Mouse (Mus musculus): ENCODE measurements around the gene Rps3. TPM values are rescaled to one million over a fixed set of nuclear protein-coding genes. Genes with fewer than 3 reads are reported as not detected.

The Rps3 gene
- 472 TPM in 2 replicates for polyA plus RNA-seq (2015; fragmentation: Nextera tagmentation; extraction: Ambion mirVana)

- WGBS (ENCODE audit: insufficient replicate concordance) = under 1% methylated on average over 45 of the region's 45 CpGs
- DNase-seq = peak; percentile 93
- Histone ChIP-seq H3K27ac (ENCODE audit: low read depth) (peak within 1 kb of the TSS; percentile 82), H3K9ac (replicated peaks) (peak within 1 kb of the TSS; percentile 84), H3K36me3 (replicated peaks; ENCODE audit: insufficient read depth, low read length) (peaks cover 39% of the 10 kb centered on the region), H3K9me3 (ENCODE audit: low read length) (no peaks in the 10 kb centered on the region), H3K4me2 (ENCODE audit: low read depth, low read length) (peak within 1 kb of the TSS; percentile 89), H3K27me3 (ENCODE audit: insufficient read depth, low read length) (no peaks in the 10 kb centered on the region), H3K4me1 (ENCODE audit: insufficient read depth) (peaks cover 30% of the 10 kb centered on the region), H3K4me3 (ENCODE audit: low read depth, low read length) (peak within 1 kb of the TSS; percentile 80)
- peak; percentile 98 for ATAC-seq
- TF ChIP-seq EP300 (IDR thresholded peaks at IDR 0.05; ENCODE audit: low read depth) (peak; percentile 72), CTCF (IDR thresholded peaks at IDR 0.05; ENCODE audit: low read depth) (no peak)
These were observed at the start of gene Rps3 for GRCm38 (mm10) chr7:99483271-99483923. Rps3 (minus strand) TSS chr7:99483738.

GRCm38 (mm10) chr7:99532526-99532925 lies 49.0 kb upstream of the Rps3 start:
- Histone ChIP-seq H3K36me3 (replicated peaks; ENCODE audit: insufficient read depth, low read length) (no peaks in the 10 kb centered on the region), H3K9me3 (ENCODE audit: low read length) (no peaks in the 10 kb centered on the region), H3K4me1 (ENCODE audit: insufficient read depth) (peaks cover 57% of the 10 kb centered on the region), H3K9ac (replicated peaks) (no peak overlapping the region; the same call in 1 of the 2 replicates), H3K4me3 (ENCODE audit: low read depth, low read length) (no peak overlapping the region), H3K4me2 (ENCODE audit: low read depth, low read length) (peak overlapping the region; percentile 27; the same call in 1 of the 2 replicates), H3K27ac (ENCODE audit: low read depth) (peak overlapping the region; percentile 66), H3K27me3 (ENCODE audit: insufficient read depth, low read length) (no peaks in the 10 kb centered on the region)
- DNase-seq (no peak), ATAC-seq (no peak)
- WGBS (ENCODE audit: insufficient replicate concordance) = 53% methylated on average over 4 of the region's 4 CpGs
- TF ChIP-seq EP300 (IDR thresholded peaks at IDR 0.05; ENCODE audit: low read depth) = no peak
- TF ChIP-seq CTCF (IDR thresholded peaks at IDR 0.05; ENCODE audit: low read depth) = no peak

- DNase-seq (no peak), ATAC-seq (no peak)
- TF ChIP-seq CTCF (IDR thresholded peaks at IDR 0.05; ENCODE audit: low read depth) (no peak), EP300 (IDR thresholded peaks at IDR 0.05; ENCODE audit: low read depth) (no peak)
- no peak overlapping the region; the same call in 1 of the 2 replicates for H3K9ac ChIP-seq (replicated peaks)
- WGBS (ENCODE audit: insufficient replicate concordance) = 47% methylated on average over 3 of the region's 3 CpGs
- H3K27ac ChIP-seq (ENCODE audit: low read depth) = peak overlapping the region; percentile 66
- H3K9me3 ChIP-seq (ENCODE audit: low read length) = no peaks in the 10 kb centered on the region
- peaks cover 47% of the 10 kb centered on the region for H3K4me1 ChIP-seq (ENCODE audit: insufficient read depth)
- no peaks in the 10 kb centered on the region for H3K36me3 ChIP-seq (replicated peaks; ENCODE audit: insufficient read depth, low read length)
- H3K27me3 ChIP-seq (ENCODE audit: insufficient read depth, low read length) = no peaks in the 10 kb centered on the region
- peak overlapping the region; percentile 11 for H3K4me2 ChIP-seq (ENCODE audit: low read depth, low read length)
- no peak overlapping the region for H3K4me3 ChIP-seq (ENCODE audit: low read depth, low read length)
These were observed 48.0 kb upstream of the Rps3 start for GRCm38 (mm10) chr7:99531408-99531970.

GRCm38 (mm10) chr7:99529410-99529809 lies 45.9 kb upstream of the Rps3 start:
- no peak for DNase-seq
- Histone ChIP-seq H3K36me3 (replicated peaks; ENCODE audit: insufficient read depth, low read length) (no peaks in the 10 kb centered on the region), H3K4me1 (ENCODE audit: insufficient read depth) (peaks cover 34% of the 10 kb centered on the region), H3K9ac (replicated peaks) (no peak overlapping the region), H3K4me2 (ENCODE audit: low read depth, low read length) (no peak overlapping the region), H3K4me3 (ENCODE audit: low read depth, low read length) (no peak overlapping the region), H3K9me3 (ENCODE audit: low read length) (no peaks in the 10 kb centered on the region), H3K27me3 (ENCODE audit: insufficient read depth, low read length) (no peaks in the 10 kb centered on the region), H3K27ac (ENCODE audit: low read depth) (no peak overlapping the region)
- ATAC-seq = no peak
- no peak for TF ChIP-seq EP300 (IDR thresholded peaks at IDR 0.05; ENCODE audit: low read depth)
- WGBS (ENCODE audit: insufficient replicate concordance) = 63% methylated on average over 5 of the region's 5 CpGs

- no peak overlapping the region for H3K9ac ChIP-seq (replicated peaks)
- peaks cover 26% of the 10 kb centered on the region for H3K4me1 ChIP-seq (ENCODE audit: insufficient read depth)
These were observed 45.0 kb upstream of the Rps3 start for GRCm38 (mm10) chr7:99528547-99528946.

GRCm38 (mm10) chr7:99523837-99524236 lies 40.3 kb upstream of the Rps3 start:
- WGBS (ENCODE audit: insufficient replicate concordance) = 62% methylated on average over 1 of the region's 1 CpGs
- no peak overlapping the region for H3K4me2 ChIP-seq (ENCODE audit: low read depth, low read length)
- no peak overlapping the region for H3K27ac ChIP-seq (ENCODE audit: low read depth)
- H3K27me3 ChIP-seq (ENCODE audit: insufficient read depth, low read length) = no peaks in the 10 kb centered on the region
- DNase-seq = no peak
- no peak overlapping the region for H3K9ac ChIP-seq (replicated peaks)
- peaks cover 4% of the 10 kb centered on the region; the same call in 1 of the 2 replicates for H3K4me1 ChIP-seq (ENCODE audit: insufficient read depth)
- H3K9me3 ChIP-seq (ENCODE audit: low read length) = no peaks in the 10 kb centered on the region
- no peak for TF ChIP-seq EP300 (IDR thresholded peaks at IDR 0.05; ENCODE audit: low read depth)
- ATAC-seq = no peak
- H3K36me3 ChIP-seq (replicated peaks; ENCODE audit: insufficient read depth, low read length) = no peaks in the 10 kb centered on the region
- H3K4me3 ChIP-seq (ENCODE audit: low read depth, low read length) = no peak overlapping the region

More at GRCm38 (mm10) chr7:99528547-99528946, 45.0 kb upstream of the Rps3 start:
- Histone ChIP-seq H3K27ac (ENCODE audit: low read depth) (no peak overlapping the region), H3K4me3 (ENCODE audit: low read depth, low read length) (no peak overlapping the region), H3K27me3 (ENCODE audit: insufficient read depth, low read length) (no peaks in the 10 kb centered on the region), H3K9me3 (ENCODE audit: low read length) (no peaks in the 10 kb centered on the region), H3K4me2 (ENCODE audit: low read depth, low read length) (no peak overlapping the region), H3K36me3 (replicated peaks; ENCODE audit: insufficient read depth, low read length) (no peaks in the 10 kb centered on the region)
- TF ChIP-seq CTCF (IDR thresholded peaks at IDR 0.05; ENCODE audit: low read depth) (no peak), EP300 (IDR thresholded peaks at IDR 0.05; ENCODE audit: low read depth) (no peak)
- WGBS (ENCODE audit: insufficient replicate concordance) = 60% methylated on average over 2 of the region's 2 CpGs
- DNase-seq = no peak
- no peak for ATAC-seq
